Mouse (Mus musculus) megakaryocyte, embryonic 14.5 days (primary cell): ENCODE measurements around the gene Lrrc7. TPM values are rescaled to one million over a fixed set of nuclear protein-coding genes. Genes with fewer than 3 reads are reported as not detected.

ENCODE experiments used
- H3K27me3 ChIP-seq: replicated peaks from 2 replicates; pipeline ENCODE3; 2012; ENCODE audit warnings: inconsistent platforms
- H3K36me3 ChIP-seq: replicated peaks from 2 replicates; pipeline ENCODE3; 2012; ENCODE audit warnings: low read length, inconsistent platforms, mixed read lengths
- H3K4me1 ChIP-seq: 2 replicates; pipeline ENCODE4 v1.6.1; 2012; ENCODE audit warnings: inconsistent platforms
- H3K4me3 ChIP-seq: replicated peaks from 2 replicates; pipeline ENCODE3; 2012; ENCODE audit warnings: moderate library complexity, mild to moderate bottlenecking, inconsistent platforms
- H3K9me3 ChIP-seq: 2 replicates; pipeline ENCODE4 v1.6.1; 2012; ENCODE audit warnings: inconsistent platforms
- FLI1 ChIP-seq: IDR thresholded peaks from 2 replicates; pipeline ENCODE4 v1.6.1; 2012; ENCODE audit warnings: low read length, inconsistent platforms, mixed read lengths
- GATA1 ChIP-seq: IDR thresholded peaks from 3 replicates; pipeline ENCODE4 v1.6.1; 2012; ENCODE audit warnings: mixed read lengths, low read length, inconsistent platforms, borderline replicate concordance
- polyA plus RNA-seq: library from polyadenylated mRNA; stranded (reverse); fragments of >175 nt; gene quantifications from 2 replicates; pipeline ENCODE4 v1.2.3, GENCODE M21; 2012; ENCODE audit warnings: low replicate concordance; ENCODE audit not compliant: insufficient read depth

Lrrc7 gene
- polyA plus RNA-seq, 1 experiment = not detected

GRCm38 (mm10) chr3:158369169-158369568 is 192.9 kb downstream of the Lrrc7 start:
- Histone ChIP-seq H3K36me3 (no peaks in the 10 kb centered on the region), H3K27me3 (no peaks in the 10 kb centered on the region), H3K9me3 (no peaks in the 10 kb centered on the region), H3K4me1 (no peaks in the 10 kb centered on the region), H3K4me3 (no peak overlapping the region)
- TF ChIP-seq GATA1 (no peak), FLI1 (no peak)

- Histone ChIP-seq H3K36me3 (no peaks in the 10 kb centered on the region), H3K4me3 (no peak overlapping the region), H3K4me1 (no peaks in the 10 kb centered on the region), H3K27me3 (no peaks in the 10 kb centered on the region), H3K9me3 (no peaks in the 10 kb centered on the region)
- TF ChIP-seq GATA1 (no peak), FLI1 (no peak)
These were observed 196.2 kb downstream of the Lrrc7 start for GRCm38 (mm10) chr3:158365801-158366200.

GRCm38 (mm10) chr3:158362091-158362490 is 199.9 kb downstream of the Lrrc7 start:
- no peaks in the 10 kb centered on the region for H3K4me1 ChIP-seq
- H3K27me3 ChIP-seq = no peaks in the 10 kb centered on the region
- TF ChIP-seq FLI1 (no peak), GATA1 (no peak)
- H3K36me3 ChIP-seq = no peaks in the 10 kb centered on the region
- H3K4me3 ChIP-seq = no peak overlapping the region
- no peaks in the 10 kb centered on the region for H3K9me3 ChIP-seq

- TF ChIP-seq GATA1 = no peak
- TF ChIP-seq FLI1 = no peak
- H3K4me3 ChIP-seq = no peak overlapping the region
- peaks cover 3% of the 10 kb centered on the region for H3K9me3 ChIP-seq
- H3K27me3 ChIP-seq = no peaks in the 10 kb centered on the region
- no peaks in the 10 kb centered on the region for H3K4me1 ChIP-seq
- no peaks in the 10 kb centered on the region for H3K36me3 ChIP-seq
These were observed 205.3 kb downstream of the Lrrc7 start for GRCm38 (mm10) chr3:158356706-158357105.

- peaks cover 3% of the 10 kb centered on the region for H3K9me3 ChIP-seq
These were observed 205.8 kb downstream of the Lrrc7 start for GRCm38 (mm10) chr3:158356194-158356593.

GRCm38 (mm10) chr3:158340808-158341207 is 221.2 kb downstream of the Lrrc7 start:
- Histone ChIP-seq H3K9me3 (0 out of 2 replicates have a peak, but pooled peaks cover 6% of the 10 kb centered on the region), H3K4me3 (no peak overlapping the region), H3K36me3 (no peaks in the 10 kb centered on the region), H3K27me3 (no peaks in the 10 kb centered on the region), H3K4me1 (no peaks in the 10 kb centered on the region)
- TF ChIP-seq GATA1 (no peak), FLI1 (no peak)

More at GRCm38 (mm10) chr3:158356194-158356593, 205.8 kb downstream of the Lrrc7 start:
- Histone ChIP-seq H3K4me3 (no peak overlapping the region), H3K36me3 (no peaks in the 10 kb centered on the region), H3K4me1 (no peaks in the 10 kb centered on the region), H3K27me3 (no peaks in the 10 kb centered on the region)
- TF ChIP-seq GATA1 = no peak
- TF ChIP-seq FLI1 = no peak

GRCm38 (mm10) chr3:158330085-158330484 is 231.9 kb downstream of the Lrrc7 start:
- H3K27me3 ChIP-seq = no peaks in the 10 kb centered on the region
- no peak for TF ChIP-seq FLI1
- no peak for TF ChIP-seq GATA1
- H3K36me3 ChIP-seq = no peaks in the 10 kb centered on the region
- no peak overlapping the region for H3K4me3 ChIP-seq
- no peaks in the 10 kb centered on the region for H3K4me1 ChIP-seq
- H3K9me3 ChIP-seq = peaks cover 8% of the 10 kb centered on the region

- TF ChIP-seq GATA1 (no peak), FLI1 (no peak)
- no peaks in the 10 kb centered on the region for H3K27me3 ChIP-seq
These were observed 251.6 kb downstream of the Lrrc7 start for GRCm38 (mm10) chr3:158310391-158310790.

GRCm38 (mm10) chr3:158307415-158307814 is 254.6 kb downstream of the Lrrc7 start:
- Histone ChIP-seq H3K4me1 (no peaks in the 10 kb centered on the region), H3K36me3 (no peaks in the 10 kb centered on the region), H3K27me3 (no peaks in the 10 kb centered on the region), H3K4me3 (no peak overlapping the region), H3K9me3 (no peaks in the 10 kb centered on the region)
- no peak for TF ChIP-seq FLI1
- no peak for TF ChIP-seq GATA1

More at GRCm38 (mm10) chr3:158310391-158310790, 251.6 kb downstream of the Lrrc7 start:
- Histone ChIP-seq H3K4me3 (no peak overlapping the region), H3K4me1 (no peaks in the 10 kb centered on the region), H3K9me3 (no peaks in the 10 kb centered on the region), H3K36me3 (no peaks in the 10 kb centered on the region)

GRCm38 (mm10) chr3:158298732-158299131 is 263.3 kb downstream of the Lrrc7 start:
- H3K4me3 ChIP-seq = no peak overlapping the region
- H3K4me1 ChIP-seq = no peaks in the 10 kb centered on the region
- H3K36me3 ChIP-seq = no peaks in the 10 kb centered on the region
- no peaks in the 10 kb centered on the region for H3K27me3 ChIP-seq
- TF ChIP-seq GATA1 (no peak), FLI1 (no peak)
- no peaks in the 10 kb centered on the region for H3K9me3 ChIP-seq

GRCm38 (mm10) chr3:158295041-158295440 is 267.0 kb downstream of the Lrrc7 start:
- Histone ChIP-seq H3K9me3 (no peaks in the 10 kb centered on the region), H3K4me1 (no peaks in the 10 kb centered on the region), H3K27me3 (no peaks in the 10 kb centered on the region), H3K36me3 (no peaks in the 10 kb centered on the region), H3K4me3 (no peak overlapping the region)
- TF ChIP-seq FLI1 = no peak
- no peak for TF ChIP-seq GATA1
